In genomic region chr9:102096825-102097224, GRCm38 (mm10) we compare ENCODE assay signal across 20 mouse cellular contexts.
A peak's percentile ranks its signal among the peaks of the same experiment; 100 is the strongest.
DNase-seq lines count a peak whose midpoint lies in the region; ATAC-seq and TF ChIP-seq lines count a peak whose summit lies in the region.
"Had no signal": no experiment of that assay in that cellular context is flagged by ENCODE, and none has a peak within 500 bp of the region (broad histone marks: within the 10 kb centered on the region; RNA-seq: fewer than 3 reads in every experiment).

No protein-coding gene starts in this region.

- no peak overlapping the region for H3K4me3 ChIP-seq in forebrain, embryonic 14.5 days (ENCODE audit: low read depth, low read length)
- no peak overlapping the region for H3K4me3 ChIP-seq in forebrain, postnatal 0 days (ENCODE audit: low read depth, low read length)
- no peak overlapping the region for H3K4me3 ChIP-seq in midbrain, embryonic 12.5 days
- no peak overlapping the region for H3K4me3 ChIP-seq in midbrain, postnatal 0 days (ENCODE audit: low read depth, low read length)
- H3K4me3 ChIP-seq: embryonic facial prominence, embryonic 15.5 days; heart, adult 2 months; lung, embryonic 15.5 days; stomach, embryonic 15.5 days had no signal

- H3K4me2 ChIP-seq in forebrain, embryonic 14.5 days (ENCODE audit: low read length): no peak overlapping the region
- H3K4me2 ChIP-seq in forebrain, postnatal 0 days (ENCODE audit: low read depth): no peak overlapping the region
- H3K4me2 ChIP-seq in midbrain, embryonic 12.5 days (replicated peaks): no peak overlapping the region
- H3K4me2 ChIP-seq in midbrain, postnatal 0 days (ENCODE audit: low read depth, low read length, poor library complexity, severe bottlenecking): no peak overlapping the region
- H3K4me2 ChIP-seq: embryonic facial prominence, embryonic 15.5 days; lung, embryonic 15.5 days; stomach, embryonic 15.5 days had no signal

- no peak for TF ChIP-seq CTCF in forebrain, postnatal 0 days (IDR thresholded peaks at IDR 0.05; ENCODE audit: low read depth)
- TF ChIP-seq CTCF in midbrain, postnatal 0 days (IDR thresholded peaks at IDR 0.05): no peak

- H3K27ac ChIP-seq in forebrain, embryonic 14.5 days (ENCODE audit: low read depth, low read length): 0 out of 2 replicates have a peak overlapping the region, but pooled peaks have one; percentile 17
- H3K27ac ChIP-seq in forebrain, postnatal 0 days (ENCODE audit: low read depth, low read length): no peak overlapping the region
- H3K27ac ChIP-seq in midbrain, embryonic 12.5 days (replicated peaks): 0 out of 2 replicates have a peak overlapping the region, but pooled peaks have one; percentile 15
- no peak overlapping the region for H3K27ac ChIP-seq in midbrain, postnatal 0 days (ENCODE audit: low read depth, low read length)
- H3K27ac ChIP-seq: embryonic facial prominence, embryonic 15.5 days; heart, adult 2 months; kidney, postnatal 0 days; liver, embryonic 14.5 days; lung, embryonic 15.5 days; stomach, embryonic 15.5 days had no signal

- H3K9ac ChIP-seq in forebrain, embryonic 14.5 days (ENCODE audit: low read length): no peak overlapping the region
- H3K9ac ChIP-seq in forebrain, postnatal 0 days: no peak overlapping the region
- no peak overlapping the region for H3K9ac ChIP-seq in midbrain, embryonic 12.5 days (replicated peaks)
- H3K9ac ChIP-seq in midbrain, postnatal 0 days (replicated peaks; ENCODE audit: low read length, poor library complexity, severe bottlenecking): no peak overlapping the region
- H3K9ac ChIP-seq: embryonic facial prominence, embryonic 15.5 days; liver, embryonic 14.5 days; lung, embryonic 15.5 days; stomach, embryonic 15.5 days had no signal

- no peaks in the 10 kb centered on the region for H3K4me1 ChIP-seq in forebrain, embryonic 14.5 days (ENCODE audit: control insufficient read depth, insufficient read depth, low read length)
- no peaks in the 10 kb centered on the region for H3K4me1 ChIP-seq in forebrain, postnatal 0 days (ENCODE audit: insufficient read depth)
- no peaks in the 10 kb centered on the region for H3K4me1 ChIP-seq in midbrain, embryonic 12.5 days
- no peaks in the 10 kb centered on the region for H3K4me1 ChIP-seq in midbrain, postnatal 0 days (ENCODE audit: insufficient read depth, low read length)
- H3K4me1 ChIP-seq: lung, embryonic 15.5 days; stomach, embryonic 15.5 days had no signal

- WGBS in forebrain, embryonic 14.5 days: 29% methylated on average over 7 of the region's 7 CpGs
- 31% methylated on average over 7 of the region's 7 CpGs for WGBS in forebrain, postnatal 0 days
- 20% methylated on average over 7 of the region's 7 CpGs for WGBS in midbrain, embryonic 12.5 days
- whole genome bisulfite sequencing in midbrain, postnatal 0 days: 24% methylated on average over 7 of the region's 7 CpGs

- no peak for DNase-seq in forebrain, embryonic 14.5 days (ENCODE audit: low spot score)
- no peak for DNase-seq in forebrain, postnatal 0 days
- no peak for DNase-seq in midbrain, postnatal 0 days (ENCODE audit: low spot score)
- peak; percentile 36 for DNase-seq in cerebellum, adult 9-10 months
- no peak for DNase-seq in thymus, postnatal 36 days
- DNase-seq in ovary, postnatal 10 days (ENCODE audit: low spot score): no peak
- DNase-seq: adrenal gland, adult 2 months; heart, adult 2 months; heart, postnatal 36 days; lung, postnatal 4 days; right cerebral cortex, postnatal 25 days; thymus, adult 18-20 months had no signal

- no peak for ATAC-seq in forebrain, embryonic 14.5 days
- ATAC-seq in forebrain, postnatal 0 days: no peak
- ATAC-seq in midbrain, embryonic 12.5 days (ENCODE audit: low FRiP score, low read depth): no peak
- ATAC-seq in midbrain, postnatal 0 days (ENCODE audit: low FRiP score): no peak
- ATAC-seq: hindbrain, embryonic 16.5 days; intestine, postnatal 0 days had no signal

- H3K27me3 ChIP-seq in forebrain, embryonic 14.5 days (replicated peaks; ENCODE audit: control insufficient read depth, insufficient read depth, low read length): no peaks in the 10 kb centered on the region
- no peaks in the 10 kb centered on the region for H3K27me3 ChIP-seq in forebrain, postnatal 0 days (ENCODE audit: insufficient read depth, low read length)
- 0 out of 2 replicates have a peak, but pooled peaks cover 4% of the 10 kb centered on the region for H3K27me3 ChIP-seq in midbrain, embryonic 12.5 days
- H3K27me3 ChIP-seq in midbrain, postnatal 0 days (ENCODE audit: insufficient read depth, low read length): no peaks in the 10 kb centered on the region
- H3K27me3 ChIP-seq: embryonic facial prominence, embryonic 15.5 days; lung, embryonic 15.5 days; stomach, embryonic 15.5 days had no signal

- no peaks in the 10 kb centered on the region for H3K36me3 ChIP-seq in forebrain, embryonic 14.5 days (ENCODE audit: control insufficient read depth, insufficient read depth, low read length)
- H3K36me3 ChIP-seq in forebrain, postnatal 0 days (ENCODE audit: insufficient read depth): no peaks in the 10 kb centered on the region
- H3K36me3 ChIP-seq in midbrain, embryonic 12.5 days: no peaks in the 10 kb centered on the region
- 0 out of 2 replicates have a peak, but pooled peaks cover 3% of the 10 kb centered on the region for H3K36me3 ChIP-seq in midbrain, postnatal 0 days (ENCODE audit: insufficient read depth, low read length)
- H3K36me3 ChIP-seq: embryonic facial prominence, embryonic 15.5 days; lung, embryonic 15.5 days; stomach, embryonic 15.5 days had no signal

- H3K9me3 ChIP-seq in forebrain, embryonic 14.5 days (replicated peaks; ENCODE audit: control insufficient read depth, low read length): 0 out of 2 replicates have a peak, but pooled peaks cover 5% of the 10 kb centered on the region
- H3K9me3 ChIP-seq in forebrain, postnatal 0 days (ENCODE audit: low read length): peaks cover 5% of the 10 kb centered on the region; the same call in 1 of the 2 replicates
- peaks cover 4% of the 10 kb centered on the region; the same call in 1 of the 2 replicates for H3K9me3 ChIP-seq in midbrain, embryonic 12.5 days
- no peaks in the 10 kb centered on the region for H3K9me3 ChIP-seq in midbrain, postnatal 0 days (ENCODE audit: low read length)
- H3K9me3 ChIP-seq: embryonic facial prominence, embryonic 15.5 days; lung, embryonic 15.5 days; stomach, embryonic 15.5 days had no signal

Comparison
In these comparisons a context has a peak if more than half of its experiments do, and no peak if none do; other contexts are left out.
1. H3K27ac ChIP-seq: peak in forebrain, embryonic 14.5 days (single experiment) and midbrain, embryonic 12.5 days (single experiment); none in forebrain, postnatal 0 days (single experiment) and midbrain, postnatal 0 days (single experiment).